Mouse (Mus musculus) liver, postnatal 0 days (tissue): ENCODE measurements around the gene Elmod1. TPM values are rescaled to one million over a fixed set of nuclear protein-coding genes. Genes with fewer than 3 reads are reported as not detected.
A peak's percentile ranks its signal among the peaks of the same experiment; 100 is the strongest.

ENCODE experiments used
- ATAC-seq: fragments of 200-750 bp; cut with Nextera tagmentation; 2 replicates; pipeline ENCODE4 v1.8.0; 2017; ENCODE audit warnings: mild to moderate bottlenecking, moderate library complexity
- DNase-seq: peaks from one replicate; pipeline ENCODE4 v3.0.0-alpha.2; 2016
- H3K27ac ChIP-seq: fragments of 300-500 bp; sonication (generic); 2 replicates; pipeline ENCODE4 v1.5.1; 2014; ENCODE audit warnings: antibody characterized with exemption, moderate library complexity, mild to moderate bottlenecking, low read depth
- H3K27me3 ChIP-seq: fragments of 300-500 bp; sonication (generic); 2 replicates; pipeline ENCODE4 v1.6.1; 2014; ENCODE audit warnings: low read length, control low read depth, mixed read lengths; ENCODE audit not compliant: insufficient read depth
- H3K36me3 ChIP-seq: fragments of 300-500 bp; sonication (generic); replicated peaks from 2 replicates; pipeline ENCODE4 v1.6.1; 2014; ENCODE audit warnings: mild to moderate bottlenecking, control low read depth, low read length, moderate library complexity, mixed read lengths; ENCODE audit not compliant: insufficient read depth
- H3K4me1 ChIP-seq: fragments of 300-500 bp; sonication (generic); 2 replicates; pipeline ENCODE4 v1.6.1; 2014; ENCODE audit warnings: antibody characterized with exemption, mild to moderate bottlenecking, control low read depth; ENCODE audit not compliant: insufficient read depth
- H3K4me2 ChIP-seq: fragments of 300-500 bp; sonication (generic); 2 replicates; pipeline ENCODE4 v1.6.1; 2014; ENCODE audit warnings: low read depth, mild to moderate bottlenecking, low read length, moderate library complexity, mixed read lengths
- H3K4me3 ChIP-seq: fragments of 300-500 bp; sonication (generic); 2 replicates; pipeline ENCODE4 v1.5.1; 2014; ENCODE audit warnings: low read depth, low read length
- H3K9ac ChIP-seq: fragments of 300-500 bp; sonication (generic); replicated peaks from 2 replicates; pipeline ENCODE4 v1.6.1; 2014; ENCODE audit warnings: mild to moderate bottlenecking, moderate library complexity
- H3K9me3 ChIP-seq: fragments of 300-500 bp; sonication (generic); 2 replicates; pipeline ENCODE4 v1.6.1; 2016; ENCODE audit warnings: mild to moderate bottlenecking, control low read depth, low read length, mixed read lengths
- CTCF ChIP-seq: sonication (generic); IDR thresholded peaks from 2 replicates; pipeline ENCODE4 v1.5.1; 2016; ENCODE audit warnings: antibody characterized with exemption, low read depth
- EP300 ChIP-seq: IDR thresholded peaks from 2 replicates; pipeline ENCODE4 v1.6.1; 2016; ENCODE audit warnings: antibody characterized with exemption, low read depth, mild to moderate bottlenecking
- WGBS: fragments of 180-500 bp; shearing (Covaris S2); extraction: QIAGEN DNeasy Blood & Tissue Kit; methylation state at CpG from one replicate; pipeline ENCODE4 v1.1.7; 2014; ENCODE audit not compliant: insufficient replicate concordance; 5-methylcytosine and 5-hydroxymethylcytosine counted together
- polyA plus RNA-seq: library from polyadenylated mRNA; unstranded; fragments of >200 nt; fragmentation: Nextera tagmentation; extraction: Ambion mirVana; gene quantifications from 2 replicates; pipeline ENCODE4 v1.2.1, GENCODE M21; 2015

The Elmod1 gene
- polyA plus RNA-seq, 1 experiment from 2014 or later = 0.13 TPM

DNA sequence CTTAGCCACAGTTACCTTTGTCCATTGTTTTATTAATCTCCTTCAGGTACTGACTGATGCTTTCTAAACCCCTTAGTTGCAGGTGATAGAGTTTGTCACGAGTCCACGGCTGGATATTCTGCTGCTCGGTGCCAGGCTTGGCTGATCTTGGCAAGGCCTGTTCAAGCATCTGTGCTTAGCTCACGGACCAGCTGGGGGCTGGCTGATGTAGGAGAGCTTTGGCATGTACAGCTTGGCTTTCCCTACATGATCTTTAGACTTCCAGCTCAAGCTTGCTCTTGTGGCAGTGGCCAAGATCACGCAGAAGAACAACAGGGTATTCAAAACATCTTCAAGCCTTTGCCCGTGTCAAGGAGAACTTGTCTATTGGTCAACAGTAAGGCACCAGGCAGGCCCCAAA lies 75.3 kb downstream of the Elmod1 start:
- 71% methylated on average over 6 of the region's 6 CpGs for WGBS
- no peak for ATAC-seq
- H3K27me3 ChIP-seq = no peaks in the 10 kb centered on the region
- no peak for DNase-seq
- H3K9me3 ChIP-seq = no peaks in the 10 kb centered on the region
- H3K9ac ChIP-seq = no peak overlapping the region
- H3K4me2 ChIP-seq = no peak overlapping the region
- no peak overlapping the region for H3K27ac ChIP-seq
- no peaks in the 10 kb centered on the region for H3K4me1 ChIP-seq
- H3K4me3 ChIP-seq = no peak overlapping the region
- no peaks in the 10 kb centered on the region for H3K36me3 ChIP-seq
- TF ChIP-seq CTCF (no peak), EP300 (no peak)

DNA sequence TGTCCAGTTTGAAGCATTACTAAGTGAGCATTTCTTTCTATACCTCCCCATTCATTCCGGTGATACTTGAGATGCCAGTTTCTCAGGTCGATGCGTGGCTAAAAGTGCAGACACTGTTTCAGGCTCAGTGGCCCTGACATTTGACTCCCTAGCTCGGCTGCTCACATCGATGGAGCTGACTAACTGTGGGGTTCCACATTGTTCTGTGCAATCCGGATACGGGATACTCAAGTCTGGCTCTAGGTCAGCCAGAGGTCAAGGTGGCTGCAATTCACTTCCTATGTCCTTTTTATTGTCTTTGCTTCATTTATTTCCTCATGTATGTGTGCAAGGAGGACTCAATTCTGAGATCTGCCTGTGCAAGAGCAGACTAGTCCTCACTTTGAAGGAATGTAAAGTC lies 79.3 kb downstream of the Elmod1 start:
- 78% methylated on average over 7 of the region's 7 CpGs for WGBS
- Histone ChIP-seq H3K4me2 (no peak overlapping the region), H3K9ac (no peak overlapping the region), H3K27ac (no peak overlapping the region), H3K4me1 (no peaks in the 10 kb centered on the region), H3K27me3 (no peaks in the 10 kb centered on the region), H3K36me3 (no peaks in the 10 kb centered on the region), H3K4me3 (no peak overlapping the region), H3K9me3 (no peaks in the 10 kb centered on the region)
- TF ChIP-seq CTCF = no peak
- no peak for TF ChIP-seq EP300
- ATAC-seq = no peak
- DNase-seq = no peak

DNA sequence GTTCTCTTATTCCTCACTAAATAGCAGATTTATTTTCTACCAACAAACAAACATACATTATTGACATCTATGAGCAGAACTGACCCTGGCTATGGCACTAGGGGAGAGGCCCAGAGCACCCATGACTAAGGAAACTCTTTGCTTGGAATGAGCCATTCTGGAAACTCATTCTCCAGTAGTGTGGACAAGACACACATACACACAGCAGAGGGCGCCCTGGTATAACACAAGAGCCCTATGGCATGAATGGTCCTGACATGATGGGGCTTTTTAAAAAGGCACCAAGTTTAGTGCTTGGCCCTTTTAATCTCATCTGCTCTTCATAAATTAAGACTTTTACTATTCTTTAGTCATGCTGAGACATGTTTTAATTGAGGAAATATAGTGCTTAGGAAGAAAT lies 85.0 kb downstream of the Elmod1 start:
- Histone ChIP-seq H3K4me2 (no peak overlapping the region), H3K27ac (no peak overlapping the region), H3K27me3 (no peaks in the 10 kb centered on the region), H3K4me3 (no peak overlapping the region), H3K9ac (no peak overlapping the region), H3K36me3 (no peaks in the 10 kb centered on the region), H3K4me1 (no peaks in the 10 kb centered on the region), H3K9me3 (no peaks in the 10 kb centered on the region)
- TF ChIP-seq CTCF (peak; percentile 51), EP300 (no peak)
- WGBS = 7% methylated on average over 1 of the region's 1 CpGs
- peak; percentile 22 for DNase-seq
- ATAC-seq = no peak

DNA sequence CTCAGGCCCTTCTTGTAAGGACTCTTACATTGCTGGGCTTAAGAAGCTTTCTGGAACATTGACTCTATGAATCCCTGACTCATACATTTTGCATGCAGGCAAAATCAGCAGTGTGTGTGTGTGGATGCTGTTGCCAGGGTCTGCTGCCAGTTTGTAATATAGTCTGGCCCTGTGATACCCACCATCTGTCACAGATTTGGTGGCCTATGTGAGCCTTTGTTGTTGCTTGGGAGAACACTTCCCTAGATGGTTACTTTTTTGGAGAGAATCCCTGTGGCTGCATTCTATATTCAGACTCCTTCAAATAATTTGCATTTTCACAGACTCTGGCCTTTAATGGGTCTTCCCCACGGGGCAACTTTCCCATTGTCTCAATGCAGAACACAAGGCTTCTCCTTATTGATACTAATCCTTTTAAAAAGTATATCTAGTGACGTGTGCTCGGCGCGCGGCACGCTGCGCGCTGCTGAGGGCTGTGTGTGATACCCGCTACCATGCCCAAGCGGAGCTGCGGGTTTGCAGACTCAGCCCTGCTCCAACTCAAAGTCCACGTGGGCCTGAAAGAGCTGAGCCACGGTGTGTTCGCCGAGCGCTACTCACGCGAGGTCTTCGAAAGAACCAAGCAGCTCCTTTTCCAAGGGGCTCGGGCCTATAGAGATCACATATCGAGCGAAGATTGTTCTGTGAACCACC lies 91.4 kb downstream of the Elmod1 start:
- no peak for DNase-seq
- H3K27me3 ChIP-seq = no peaks in the 10 kb centered on the region
- no peak overlapping the region for H3K4me2 ChIP-seq
- H3K27ac ChIP-seq = no peak overlapping the region
- no peaks in the 10 kb centered on the region for H3K4me1 ChIP-seq
- H3K36me3 ChIP-seq = no peaks in the 10 kb centered on the region
- H3K9me3 ChIP-seq = no peaks in the 10 kb centered on the region
- WGBS = 88% methylated on average over 23 of the region's 23 CpGs
- H3K4me3 ChIP-seq = no peak overlapping the region
- no peak for TF ChIP-seq EP300
- no peak for TF ChIP-seq CTCF
- H3K9ac ChIP-seq = no peak overlapping the region
- no peak for ATAC-seq

DNA sequence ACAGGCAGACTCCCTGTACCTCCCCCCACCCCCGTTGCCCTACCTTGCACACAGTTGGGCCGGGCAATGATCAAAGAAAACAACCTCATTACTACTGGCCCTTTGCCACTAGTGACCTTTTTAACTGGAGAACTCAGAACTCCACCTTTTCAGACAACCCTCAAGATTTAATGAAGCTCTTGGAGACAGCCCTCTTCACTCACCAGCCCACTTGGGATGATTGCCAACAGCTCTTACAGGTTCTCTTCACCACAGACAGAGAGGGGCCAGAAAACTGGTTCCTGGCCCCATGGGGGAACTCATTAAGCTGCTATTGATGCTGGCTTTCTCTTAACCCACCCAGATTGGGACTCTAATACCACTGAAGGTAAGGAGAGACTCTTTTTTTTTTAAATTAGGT lies 97.7 kb downstream of the Elmod1 start:
- Histone ChIP-seq H3K4me1 (no peaks in the 10 kb centered on the region), H3K4me3 (no peak overlapping the region), H3K27ac (no peak overlapping the region), H3K9ac (no peak overlapping the region), H3K36me3 (no peaks in the 10 kb centered on the region), H3K9me3 (no peaks in the 10 kb centered on the region), H3K27me3 (no peaks in the 10 kb centered on the region), H3K4me2 (no peak overlapping the region)
- ATAC-seq (no peak), DNase-seq (no peak)
- no peak for TF ChIP-seq EP300
- no peak for TF ChIP-seq CTCF
- WGBS = 46% methylated on average over 2 of the region's 2 CpGs

DNA sequence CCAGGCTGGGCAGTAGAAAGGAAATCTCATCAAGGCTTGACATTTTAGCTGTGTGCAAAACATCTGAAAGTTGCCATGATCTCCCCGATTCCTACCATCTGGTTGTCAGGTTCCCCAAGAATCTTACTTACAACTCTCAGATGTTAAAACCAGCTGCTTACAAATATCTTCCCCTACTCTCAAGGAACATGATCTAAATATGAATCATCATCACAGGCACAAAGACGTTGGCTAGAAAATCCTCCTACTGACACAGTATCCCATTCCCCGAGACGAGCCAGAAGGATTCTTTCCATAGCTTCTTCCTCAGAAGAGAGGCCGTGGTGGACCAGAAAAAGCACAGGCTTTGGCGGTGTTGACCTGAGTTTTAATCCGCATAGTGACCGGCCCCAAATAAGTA lies 101.9 kb downstream of the Elmod1 start:
- Histone ChIP-seq H3K27me3 (no peaks in the 10 kb centered on the region), H3K9me3 (no peaks in the 10 kb centered on the region), H3K36me3 (no peaks in the 10 kb centered on the region), H3K4me1 (no peaks in the 10 kb centered on the region), H3K4me2 (no peak overlapping the region), H3K4me3 (no peak overlapping the region), H3K9ac (no peak overlapping the region), H3K27ac (no peak overlapping the region)
- 82% methylated on average over 8 of the region's 8 CpGs for WGBS
- TF ChIP-seq CTCF (no peak), EP300 (no peak)
- ATAC-seq (no peak), DNase-seq (no peak)

Other genes starting within 250 kb of the Elmod1 start
- gene Slc35f2, start 203.8 kb downstream of the Elmod1 start, polyA plus RNA-seq = 0.14 and 0.22 TPM in 2 replicates
- 0.85 and 16.9 TPM in 2 replicates for gene Sln, start 125.1 kb downstream of the Elmod1 start, polyA plus RNA-seq
- 0.09 TPM in 2 replicates for gene Tnfaip8l3, start 93.1 kb upstream of the Elmod1 start, polyA plus RNA-seq